Mouse (Mus musculus) 3T3-L1 (cell line): ENCODE measurements around the gene Sult2a3.
"Not testable (repeated sequence)": the region's sequence is repeated elsewhere in the genome, so short reads cannot be mapped to it uniquely, and the experiment has no call there.

Experiments used
- DNase-seq: peaks from one replicate; pipeline ENCODE4 v3.0.0-alpha.2; 2015; ENCODE audit warnings: low read depth, low spot score

The Sult2a3 gene

DNA sequence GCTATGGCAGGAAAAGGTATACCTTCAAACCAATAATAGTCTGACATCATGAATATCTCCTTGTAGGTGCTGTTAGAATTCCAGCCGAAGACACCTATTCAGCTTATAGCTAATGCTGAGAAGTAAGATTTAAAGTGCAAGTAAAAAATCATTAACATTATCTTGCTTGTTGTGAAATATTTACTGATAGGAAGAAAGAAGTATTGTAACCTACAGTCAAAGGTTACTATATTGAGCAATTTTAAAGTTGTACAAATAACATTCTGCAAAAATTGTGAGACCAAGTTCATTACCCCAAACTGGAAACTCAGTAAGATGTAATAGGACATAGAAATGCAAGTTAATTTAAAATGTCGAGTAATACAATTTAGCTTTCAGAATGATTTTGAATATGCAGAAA lies at the start of gene Sult2a3:
Sult2a3 (minus strand) TSS at position 101 of the 400 bp plus-strand sequence.
- no peak for DNase-seq

DNA sequence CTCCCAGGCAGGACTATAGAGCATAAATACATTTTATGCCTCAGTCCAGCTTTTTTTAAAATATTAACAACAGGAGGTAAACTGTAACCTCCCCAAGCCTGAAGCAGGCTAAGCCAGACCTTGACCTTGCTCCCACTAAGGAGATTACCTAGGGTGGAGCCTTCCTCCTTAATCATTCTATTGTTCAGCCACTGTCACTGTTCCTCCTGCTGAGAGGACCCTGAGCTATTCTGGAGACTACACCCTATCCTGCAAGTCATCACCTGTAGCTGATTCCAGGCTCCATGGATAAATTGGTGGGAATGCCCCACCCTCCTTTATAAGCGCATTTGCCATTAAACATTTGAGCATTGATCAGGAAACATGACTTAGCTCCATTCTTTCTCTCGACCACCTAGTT lies 2.4 kb downstream of the Sult2a3 start:
- no peak for DNase-seq

DNA sequence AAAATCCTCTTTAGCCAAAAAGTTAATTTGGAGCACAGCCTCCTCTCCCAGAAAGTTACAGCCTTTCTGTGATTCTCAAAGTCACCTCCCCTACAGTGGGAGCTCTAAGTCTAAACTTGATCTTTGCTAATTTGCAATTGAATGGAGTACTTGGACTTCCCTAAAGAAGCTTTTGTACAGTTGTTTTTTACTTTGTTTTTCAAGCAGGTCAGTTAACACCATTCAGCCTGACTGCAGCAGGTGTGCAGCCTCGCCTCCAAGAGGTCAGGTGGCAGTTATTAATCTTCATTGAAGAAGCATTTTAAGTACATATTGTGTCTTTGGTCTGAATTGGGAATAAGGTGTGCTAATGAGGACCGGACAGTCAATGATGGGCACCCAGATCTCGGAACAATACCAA lies 3.0 kb downstream of the Sult2a3 start:
- DNase-seq = not testable (repeated sequence)

DNA sequence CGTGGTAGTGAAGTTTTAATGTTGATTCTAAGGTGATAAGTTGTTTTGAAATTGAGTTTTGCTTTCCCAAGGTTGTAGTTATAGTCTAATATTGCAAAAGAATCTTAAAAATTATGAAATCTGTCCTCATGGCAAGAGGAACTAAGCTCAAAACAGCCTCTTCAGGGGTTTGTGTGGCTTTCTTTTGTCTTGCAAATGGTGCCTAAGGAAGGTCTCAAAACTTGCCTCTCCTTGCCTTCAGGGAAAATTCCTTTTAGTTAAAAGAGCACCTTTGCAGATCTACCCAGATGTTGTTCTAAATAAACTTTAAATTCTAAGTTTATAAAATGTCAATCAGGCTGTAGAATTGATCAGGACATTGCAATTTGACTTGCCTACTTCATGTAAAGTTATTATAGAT lies 6.1 kb downstream of the Sult2a3 start:
- DNase-seq = no peak

DNA sequence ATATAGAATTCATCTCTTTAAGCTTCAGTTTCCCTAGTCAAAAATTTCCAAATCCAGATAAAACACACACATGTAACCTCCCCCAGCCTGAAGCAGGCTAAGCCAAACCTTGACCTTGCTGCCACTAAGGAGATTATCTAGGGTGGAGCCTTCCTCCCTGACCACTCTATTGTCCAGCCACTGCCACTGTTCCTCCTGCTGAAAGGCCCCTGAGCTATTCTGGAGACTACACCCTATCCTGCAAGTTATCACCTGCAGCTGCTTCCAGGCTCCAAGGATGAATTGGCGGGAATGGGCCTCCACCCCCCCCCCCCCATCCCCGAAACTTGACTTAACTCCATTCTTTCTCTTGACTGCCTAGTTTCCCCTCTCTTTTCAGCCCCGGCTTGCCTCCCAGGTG lies 8.4 kb downstream of the Sult2a3 start:
- DNase-seq = not testable (repeated sequence)

DNA sequence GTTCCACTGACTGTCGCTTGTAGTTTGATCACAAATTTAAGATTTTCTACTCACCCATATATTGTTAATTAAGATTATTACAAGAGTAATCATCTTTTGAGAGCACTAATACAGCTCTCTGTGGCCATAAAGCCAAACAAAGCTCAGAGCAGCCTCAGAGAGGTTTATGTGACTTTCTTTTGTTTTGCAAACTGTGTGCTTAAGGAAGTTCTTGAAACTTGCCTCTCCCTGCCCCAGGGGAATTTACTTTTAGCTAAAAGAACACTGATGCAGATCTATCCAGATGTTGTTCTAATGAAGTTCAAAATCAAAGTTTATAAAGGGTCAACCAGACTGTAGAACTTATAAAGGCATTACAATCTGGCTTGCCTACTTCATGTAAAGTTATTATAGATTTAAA lies 75.0 kb downstream of the Sult2a3 start:
- DNase-seq = not testable (repeated sequence)

DNA sequence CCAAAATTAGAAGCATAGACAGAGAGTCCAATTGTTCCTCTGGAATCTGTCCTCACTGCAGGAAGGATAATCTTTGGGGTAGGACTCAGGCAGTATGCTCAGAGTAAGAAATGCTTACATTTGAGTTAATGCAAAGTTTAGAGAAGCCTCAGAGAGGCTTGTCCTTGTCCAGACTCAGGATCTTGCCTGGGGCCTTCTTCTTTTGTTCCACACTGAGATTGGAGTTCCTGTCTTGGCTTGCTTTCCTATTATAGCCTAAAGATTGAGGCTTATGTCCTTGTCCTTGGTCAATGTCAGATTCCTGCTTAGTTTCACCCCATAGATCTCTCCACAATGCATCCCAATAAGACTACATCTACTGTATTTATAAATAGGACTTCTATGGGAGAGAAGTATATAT lies 92.0 kb downstream of the Sult2a3 start:
- DNase-seq = not testable (repeated sequence)
